In genomic region chr9:60237667-60238066, GRCm38 (mm10) we compare ENCODE assay signal across 9 mouse cellular contexts.
DNase-seq lines count a peak whose midpoint lies in the region; ATAC-seq and TF ChIP-seq lines count a peak whose summit lies in the region.
"Had no signal": no experiment of that assay in that cellular context is flagged by ENCODE, and none has a peak within 500 bp of the region (broad histone marks: within the 10 kb centered on the region; RNA-seq: fewer than 3 reads in every experiment).

No protein-coding gene starts in this region.

- in situ Hi-C loops in Patski (cut with MboI; ENCODE audit: low pct_unique_long_range_greater_than_20kb): no loop called here

- H3K27me3 ChIP-seq in heart, adult 2 months (ENCODE audit: control insufficient read depth, insufficient read depth, low read length): no peaks in the 10 kb centered on the region
- no peaks in the 10 kb centered on the region for H3K27me3 ChIP-seq in heart, embryonic 12.5 days (replicated peaks)
- H3K27me3 ChIP-seq in Patski: no peaks in the 10 kb centered on the region
- H3K27me3 ChIP-seq in neural tube, embryonic 11.5 days (ENCODE audit: control insufficient read depth, insufficient read depth, low read length): no peaks in the 10 kb centered on the region
- H3K27me3 ChIP-seq: liver, embryonic 13.5 days had no signal

- H3K4me1 ChIP-seq in heart, adult 2 months (ENCODE audit: control insufficient read depth, insufficient read depth, low read length): no peaks in the 10 kb centered on the region
- H3K4me1 ChIP-seq in heart, embryonic 12.5 days (replicated peaks): no peaks in the 10 kb centered on the region
- peaks cover 14% of the 10 kb centered on the region for H3K4me1 ChIP-seq in neural tube, embryonic 11.5 days (ENCODE audit: control insufficient read depth, insufficient read depth, low read length)

- no peak for TF ChIP-seq POLR2A in heart, adult 2 months (IDR thresholded peaks at IDR 0.05; ENCODE audit: insufficient read depth, low read depth, low read length)

- no peak for ATAC-seq in heart, embryonic 12.5 days (ENCODE audit: insufficient number of reproducible peaks, low FRiP score)
- no peak for ATAC-seq in Patski
- peak; percentile 85 for ATAC-seq in frontal cortex, adult (ENCODE audit: low TSS enrichment)
- ATAC-seq in neural tube, embryonic 11.5 days (ENCODE audit: insufficient read depth, low FRiP score, low TSS enrichment): no peak
- ATAC-seq in monocyte, adult 5-6 weeks (replicated peaks; ENCODE audit: insufficient number of reproducible peaks, low FRiP score, low TSS enrichment, poor library complexity, severe bottlenecking): no peak

- no peak overlapping the region for H3K9ac ChIP-seq in heart, adult 2 months (ENCODE audit: low read depth, low read length)
- H3K9ac ChIP-seq in heart, embryonic 12.5 days: no peak overlapping the region
- H3K9ac ChIP-seq in neural tube, embryonic 11.5 days (ENCODE audit: low read length): no peak overlapping the region
- H3K9ac ChIP-seq: liver, embryonic 13.5 days had no signal

- H3K4me3 ChIP-seq in heart, adult 2 months: no peak overlapping the region
- no peak overlapping the region for H3K4me3 ChIP-seq in heart, embryonic 12.5 days
- H3K4me3 ChIP-seq in neural tube, embryonic 11.5 days (ENCODE audit: low read depth, low read length): no peak overlapping the region
- H3K4me3 ChIP-seq: liver, embryonic 13.5 days had no signal

- peak; percentile 82 for TF ChIP-seq CTCF in heart, adult 2 months (IDR thresholded peaks at IDR 0.05)
- TF ChIP-seq CTCF in Patski (IDR thresholded peaks at IDR 0.05): peak; percentile 94

- DNase-seq in heart, adult 2 months: no peak
- DNase-seq in 3T3-L1 (ENCODE audit: low read depth, low spot score): peak; percentile 75
- DNase-seq in Patski (ENCODE audit: low read depth, low spot score): no peak
- peak; percentile 69 to 78 for DNase-seq in layer of hippocampus, postnatal 10 days (ENCODE audit: low spot score in 2 of 2)
- DNase-seq in neural tube, embryonic 11.5 days (ENCODE audit: low spot score): peak; percentile 59
- DNase-seq: liver, embryonic 13.5 days had no signal

- POLR2A ChIA-PET in Patski (lab: Charles Lee): interaction anchor here (0.5 kb wide), 1 partner anchor 281 kb away, joined by 5 read pairs; no protein-coding TSS in a partner anchor

- H3K27ac ChIP-seq in heart, adult 2 months: no peak overlapping the region
- H3K27ac ChIP-seq in heart, embryonic 12.5 days (ENCODE audit: poor library complexity, severe bottlenecking): no peak overlapping the region
- no peak overlapping the region for H3K27ac ChIP-seq in neural tube, embryonic 11.5 days (ENCODE audit: low read depth, low read length)
- H3K27ac ChIP-seq: liver, embryonic 13.5 days had no signal

- intact Hi-C loops in heart, adult 2 months (cut with DNase I): loop anchor here (5.0 kb wide), 1 partner anchor 270 kb away; no protein-coding TSS in a partner anchor

- TF ChIP-seq EP300 in heart, adult 2 months (IDR thresholded peaks at IDR 0.05; ENCODE audit: insufficient read depth, low read depth, low read length): 0 out of 2 replicates have a peak, but pooled peaks have one; percentile 27

- CTCF ChIA-PET in Patski (lab: Charles Lee): interaction anchor here (1.0 to 1.4 kb wide), 2 partner anchors 41 to 272 kb away, joined by 3 to 4 read pairs; no protein-coding TSS in a partner anchor

- 38% methylated on average over 4 of the region's 4 CpGs for WGBS in heart, adult 2 months
- WGBS in heart, embryonic 12.5 days: 38% methylated on average over 4 of the region's 4 CpGs
- 42% methylated on average over 4 of the region's 4 CpGs for WGBS in neural tube, embryonic 11.5 days

- no peaks in the 10 kb centered on the region for H3K79me2 ChIP-seq in heart, adult 2 months (replicated peaks; ENCODE audit: control insufficient read depth, insufficient read depth, low read length)

- H3K36me3 ChIP-seq in heart, adult 2 months (ENCODE audit: control insufficient read depth, insufficient read depth, low read length): no peaks in the 10 kb centered on the region
- H3K36me3 ChIP-seq in heart, embryonic 12.5 days: no peaks in the 10 kb centered on the region
- no peaks in the 10 kb centered on the region for H3K36me3 ChIP-seq in neural tube, embryonic 11.5 days (ENCODE audit: control insufficient read depth, insufficient read depth, low read length)
- H3K36me3 ChIP-seq: liver, embryonic 13.5 days had no signal

- no peak overlapping the region for H3K4me2 ChIP-seq in heart, embryonic 12.5 days
- no peak overlapping the region for H3K4me2 ChIP-seq in neural tube, embryonic 11.5 days (ENCODE audit: low read depth)
- H3K4me2 ChIP-seq: liver, embryonic 13.5 days had no signal

- no peaks in the 10 kb centered on the region for H3K9me3 ChIP-seq in heart, embryonic 12.5 days (replicated peaks)
- no peaks in the 10 kb centered on the region for H3K9me3 ChIP-seq in neural tube, embryonic 11.5 days (ENCODE audit: control insufficient read depth, low read length)
- H3K9me3 ChIP-seq: liver, embryonic 13.5 days had no signal

Comparison
In these comparisons a context has a peak if more than half of its experiments do, and no peak if none do; other contexts are left out.
1. DNase-seq: peak in 3T3-L1 (single experiment), layer of hippocampus, postnatal 10 days (2 of 2) and neural tube, embryonic 11.5 days (single experiment); none in heart, adult 2 months (0 of 2) and Patski (single experiment).